Mouse (Mus musculus): ENCODE results near the gene Ip6k2. TPM values are rescaled to one million over a fixed set of nuclear protein-coding genes. Genes with fewer than 3 reads are reported as not detected.

Gene Ip6k2
- polyA plus RNA-seq, 1 experiment from 2014 or later: 71.3 TPM

GRCm38 (mm10) chr9:108786494-108786893 is 2.9 kb downstream of the Ip6k2 start:
- Histone ChIP-seq H3K27me3 (replicated peaks) (no peaks in the 10 kb centered on the region), H3K27ac (no peak overlapping the region), H3K9ac (no peak overlapping the region), H3K4me1 (peaks cover 33% of the 10 kb centered on the region), H3K9me3 (no peaks in the 10 kb centered on the region), H3K4me3 (replicated peaks) (no peak overlapping the region), H3K4me2 (no peak overlapping the region), H3K36me3 (no peaks in the 10 kb centered on the region)
- no peak for ATAC-seq (ENCODE audit: insufficient read depth, low FRiP score, low read depth)
- WGBS: 82% methylated on average over 1 of the region's 1 CpGs

DNA sequence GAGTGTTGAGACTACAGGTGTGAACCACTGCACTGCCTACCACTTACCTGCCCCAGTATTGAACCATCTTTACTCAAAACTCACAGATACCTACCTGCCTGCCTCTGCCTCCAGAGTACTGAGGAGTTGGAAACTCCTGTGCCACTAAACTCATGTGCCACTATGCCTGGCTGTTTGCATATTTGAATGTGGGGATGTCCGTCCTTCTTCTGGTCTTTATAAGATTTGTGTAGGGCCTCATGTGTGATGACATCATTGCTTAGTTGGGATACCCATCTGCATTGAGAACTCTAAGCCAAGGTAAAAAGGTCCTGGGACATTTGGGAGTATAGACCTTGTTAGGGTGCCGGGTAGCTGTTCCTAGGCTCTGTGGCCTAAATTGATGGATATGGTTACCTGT is 3.5 kb downstream of the Ip6k2 start:
- no peak overlapping the region for H3K4me2 ChIP-seq
- no peak overlapping the region for H3K27ac ChIP-seq
- WGBS: 84% methylated on average over 2 of the region's 2 CpGs
- no peaks in the 10 kb centered on the region for H3K27me3 ChIP-seq (replicated peaks)
- H3K4me3 ChIP-seq (replicated peaks): no peak overlapping the region
- H3K4me1 ChIP-seq: peaks cover 29% of the 10 kb centered on the region
- no peaks in the 10 kb centered on the region for H3K9me3 ChIP-seq
- no peak overlapping the region for H3K9ac ChIP-seq
- ATAC-seq (ENCODE audit: insufficient read depth, low FRiP score, low read depth): no peak
- H3K36me3 ChIP-seq: no peaks in the 10 kb centered on the region

GRCm38 (mm10) chr9:108788713-108789112 is 5.1 kb downstream of the Ip6k2 start:
- WGBS: 57% methylated on average over 3 of the region's 3 CpGs
- Histone ChIP-seq H3K36me3 (no peaks in the 10 kb centered on the region), H3K4me1 (peaks cover 27% of the 10 kb centered on the region), H3K9ac (no peak overlapping the region), H3K27me3 (replicated peaks) (no peaks in the 10 kb centered on the region), H3K4me2 (no peak overlapping the region), H3K27ac (no peak overlapping the region), H3K9me3 (no peaks in the 10 kb centered on the region), H3K4me3 (replicated peaks) (no peak overlapping the region)
- ATAC-seq (ENCODE audit: insufficient read depth, low FRiP score, low read depth): no peak

- Histone ChIP-seq H3K9ac (no peak overlapping the region), H3K36me3 (peaks cover 3% of the 10 kb centered on the region), H3K4me2 (no peak overlapping the region), H3K9me3 (no peaks in the 10 kb centered on the region), H3K4me1 (peaks cover 37% of the 10 kb centered on the region), H3K27ac (no peak overlapping the region), H3K4me3 (replicated peaks) (no peak overlapping the region), H3K27me3 (replicated peaks) (no peaks in the 10 kb centered on the region)
- 70% methylated on average over 1 of the region's 1 CpGs for WGBS
- no peak for ATAC-seq (ENCODE audit: insufficient read depth, low FRiP score, low read depth)
These were observed 8.7 kb downstream of the Ip6k2 start for GRCm38 (mm10) chr9:108792307-108792706.

GRCm38 (mm10) chr9:108792730-108793129 is 9.1 kb downstream of the Ip6k2 start:
- H3K36me3 ChIP-seq: peaks cover 8% of the 10 kb centered on the region
- no peaks in the 10 kb centered on the region for H3K27me3 ChIP-seq (replicated peaks)
- H3K4me3 ChIP-seq (replicated peaks): no peak overlapping the region
- H3K27ac ChIP-seq: no peak overlapping the region
- 45% methylated on average over 3 of the region's 3 CpGs for WGBS
- no peaks in the 10 kb centered on the region for H3K9me3 ChIP-seq
- H3K4me2 ChIP-seq: no peak overlapping the region
- H3K9ac ChIP-seq: no peak overlapping the region
- no peak for ATAC-seq (ENCODE audit: insufficient read depth, low FRiP score, low read depth)
- peaks cover 37% of the 10 kb centered on the region for H3K4me1 ChIP-seq

- H3K4me2 ChIP-seq: peak overlapping the region; percentile 39; the same call in 1 of the 2 replicates
- H3K9me3 ChIP-seq: no peaks in the 10 kb centered on the region
- peaks cover 25% of the 10 kb centered on the region for H3K4me1 ChIP-seq
- H3K27me3 ChIP-seq (replicated peaks): no peaks in the 10 kb centered on the region
- no peak for ATAC-seq (ENCODE audit: insufficient read depth, low FRiP score, low read depth)
- H3K9ac ChIP-seq: no peak overlapping the region
- H3K36me3 ChIP-seq: peaks cover 29% of the 10 kb centered on the region
- WGBS: 59% methylated on average over 2 of the region's 2 CpGs
- peak overlapping the region; percentile 33; the same call in 1 of the 2 replicates for H3K27ac ChIP-seq
- no peak overlapping the region for H3K4me3 ChIP-seq (replicated peaks)
These were observed 11.7 kb downstream of the Ip6k2 start for GRCm38 (mm10) chr9:108795281-108795680.

GRCm38 (mm10) chr9:108795762-108796161 is 12.2 kb downstream of the Ip6k2 start:
- H3K27me3 ChIP-seq (replicated peaks): no peaks in the 10 kb centered on the region
- H3K4me3 ChIP-seq (replicated peaks): no peak overlapping the region; the same call in 1 of the 2 replicates
- H3K9ac ChIP-seq: no peak overlapping the region
- peaks cover 25% of the 10 kb centered on the region for H3K4me1 ChIP-seq
- WGBS: 35% methylated on average over 11 of the region's 11 CpGs
- peak; percentile 85 for ATAC-seq (ENCODE audit: insufficient read depth, low FRiP score, low read depth)
- no peaks in the 10 kb centered on the region for H3K9me3 ChIP-seq
- peak overlapping the region; percentile 73 for H3K27ac ChIP-seq
- H3K4me2 ChIP-seq: peak overlapping the region; percentile 39
- peaks cover 29% of the 10 kb centered on the region for H3K36me3 ChIP-seq

- H3K27ac ChIP-seq: peak overlapping the region; percentile 73
- H3K27me3 ChIP-seq (replicated peaks): no peaks in the 10 kb centered on the region
- H3K4me3 ChIP-seq (replicated peaks): no peak overlapping the region; the same call in 1 of the 2 replicates
- H3K9me3 ChIP-seq: no peaks in the 10 kb centered on the region
- H3K36me3 ChIP-seq: peaks cover 29% of the 10 kb centered on the region
- 81% methylated on average over 4 of the region's 4 CpGs for WGBS
- H3K9ac ChIP-seq: no peak overlapping the region
- peaks cover 25% of the 10 kb centered on the region for H3K4me1 ChIP-seq
- no peak for ATAC-seq (ENCODE audit: insufficient read depth, low FRiP score, low read depth)
- peak overlapping the region; percentile 39 for H3K4me2 ChIP-seq
These were observed 12.9 kb downstream of the Ip6k2 start for GRCm38 (mm10) chr9:108796351-108796981.

DNA sequence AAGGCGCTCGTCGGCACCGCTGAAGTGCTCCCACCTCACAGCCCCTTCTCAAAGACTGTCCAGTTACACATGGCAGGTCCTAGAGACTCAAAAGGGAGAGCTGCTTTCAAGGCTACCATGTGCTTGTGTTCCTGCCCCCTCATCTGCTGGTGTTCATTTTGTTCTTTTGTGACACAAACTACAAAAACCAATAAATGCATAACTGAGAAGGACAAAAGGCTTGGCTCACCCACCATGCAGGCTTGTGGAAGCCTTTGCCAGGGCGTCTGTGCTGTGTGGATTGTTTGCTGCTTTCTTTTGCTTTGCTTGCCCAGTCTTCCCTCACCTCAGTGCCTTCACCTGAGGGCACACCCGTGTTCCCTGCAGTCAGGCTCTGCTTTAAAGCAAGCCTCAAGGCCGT is 13.9 kb downstream of the Ip6k2 start:
- H3K9ac ChIP-seq: no peak overlapping the region
- H3K4me1 ChIP-seq: peaks cover 25% of the 10 kb centered on the region
- H3K36me3 ChIP-seq: peaks cover 29% of the 10 kb centered on the region
- H3K27ac ChIP-seq: no peak overlapping the region
- H3K9me3 ChIP-seq: no peaks in the 10 kb centered on the region
- no peaks in the 10 kb centered on the region for H3K27me3 ChIP-seq (replicated peaks)
- 82% methylated on average over 7 of the region's 7 CpGs for WGBS
- no peak overlapping the region for H3K4me2 ChIP-seq
- ATAC-seq (ENCODE audit: insufficient read depth, low FRiP score, low read depth): no peak
- H3K4me3 ChIP-seq (replicated peaks): no peak overlapping the region

GRCm38 (mm10) chr9:108798508-108799075 is 15.0 kb downstream of the Ip6k2 start:
- Histone ChIP-seq H3K27ac (no peak overlapping the region), H3K27me3 (replicated peaks) (no peaks in the 10 kb centered on the region), H3K4me3 (replicated peaks) (no peak overlapping the region), H3K4me2 (no peak overlapping the region), H3K9ac (no peak overlapping the region), H3K9me3 (no peaks in the 10 kb centered on the region), H3K36me3 (peaks cover 29% of the 10 kb centered on the region), H3K4me1 (peaks cover 22% of the 10 kb centered on the region)
- ATAC-seq (ENCODE audit: insufficient read depth, low FRiP score, low read depth): no peak
- WGBS: 75% methylated on average over 5 of the region's 5 CpGs

GRCm38 (mm10) chr9:108799564-108799963 is 16.0 kb downstream of the Ip6k2 start:
- no peak overlapping the region for H3K4me2 ChIP-seq
- H3K4me1 ChIP-seq: peaks cover 14% of the 10 kb centered on the region
- H3K36me3 ChIP-seq: peaks cover 36% of the 10 kb centered on the region
- H3K4me3 ChIP-seq (replicated peaks): no peak overlapping the region
- H3K27me3 ChIP-seq (replicated peaks): no peaks in the 10 kb centered on the region
- H3K27ac ChIP-seq: no peak overlapping the region
- ATAC-seq (ENCODE audit: insufficient read depth, low FRiP score, low read depth): no peak
- WGBS: 75% methylated on average over 3 of the region's 3 CpGs
- no peaks in the 10 kb centered on the region for H3K9me3 ChIP-seq
- no peak overlapping the region for H3K9ac ChIP-seq

GRCm38 (mm10) chr9:108805768-108806167 is 22.2 kb downstream of the Ip6k2 start:
- Histone ChIP-seq H3K4me1 (peaks cover 23% of the 10 kb centered on the region), H3K27ac (no peak overlapping the region), H3K4me3 (replicated peaks) (no peak overlapping the region), H3K4me2 (no peak overlapping the region), H3K9me3 (no peaks in the 10 kb centered on the region), H3K36me3 (peaks cover 25% of the 10 kb centered on the region), H3K9ac (no peak overlapping the region), H3K27me3 (replicated peaks) (no peaks in the 10 kb centered on the region)
- ATAC-seq (ENCODE audit: insufficient read depth, low FRiP score, low read depth): no peak
- WGBS: 85% methylated on average over 8 of the region's 8 CpGs

Measured in stomach, embryonic 15.5 days (tissue).